Mouse (Mus musculus) ovary, adult 10 weeks (tissue): Measurements from ENCODE around the gene Fmo2. TPM values are rescaled to one million over a fixed set of nuclear protein-coding genes. Genes with fewer than 3 reads are reported as not detected.

ENCODE experiments used
- polyA plus RNA-seq: library from polyadenylated mRNA; stranded (reverse); fragments of 350-450 nt; fragmentation: Illumina TruSeq; extraction: RNeasy Lipid Tissue Mini Kit (QIAGEN cat#74804); gene quantifications from one replicate; pipeline ENCODE4 v1.2.3, GENCODE M21; 2014

Gene Fmo2
- 50.1 TPM for polyA plus RNA-seq

DNA sequence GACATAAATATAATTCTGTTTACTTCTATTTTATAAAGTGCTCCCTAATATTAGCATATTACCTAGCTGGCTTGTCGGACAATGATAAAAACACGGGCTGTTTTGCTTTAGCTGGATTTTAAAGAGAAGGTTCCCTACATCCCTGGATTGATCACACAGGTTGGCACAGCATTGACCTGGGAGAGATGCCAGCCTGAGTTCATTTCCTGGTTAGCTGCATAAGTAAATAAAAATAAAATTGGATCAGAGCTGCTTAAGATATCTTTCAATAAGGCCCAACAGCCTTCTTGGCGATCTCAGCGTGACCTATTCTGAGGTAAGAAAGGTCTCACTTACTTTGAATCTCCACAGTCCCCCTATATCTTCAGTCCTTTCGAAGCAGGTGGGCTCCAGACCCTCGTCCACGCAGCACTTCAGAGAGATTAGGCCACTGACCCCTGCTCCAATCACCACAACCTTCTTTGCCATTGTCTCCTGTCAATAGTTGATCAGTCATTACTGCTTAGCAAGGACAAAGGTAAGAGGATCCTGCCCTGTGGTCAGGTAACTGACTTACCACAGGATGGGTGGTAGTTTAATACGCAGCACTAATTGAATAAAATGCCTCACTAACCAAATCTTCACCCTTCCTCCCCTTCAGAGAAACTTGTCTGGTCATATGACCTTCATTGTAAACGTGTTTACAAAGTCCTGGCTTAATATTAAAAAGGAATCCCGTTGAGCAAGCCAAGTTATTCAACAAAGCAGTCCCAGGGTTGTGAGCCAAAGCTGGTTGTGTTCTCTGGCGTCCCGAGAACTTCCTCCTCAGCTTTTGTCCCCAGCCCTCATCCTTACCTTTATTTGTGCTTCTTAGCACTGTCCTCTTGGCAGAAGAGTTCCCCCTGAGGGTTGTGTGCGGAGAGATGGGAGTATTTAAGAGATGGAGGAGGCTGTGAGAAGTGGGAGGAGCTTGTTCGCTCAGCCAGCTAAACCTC is at the start of gene Fmo2:
Gene Fmo2 (minus strand): TSS at position 889 of the 974 bp plus-strand sequence.

DNA sequence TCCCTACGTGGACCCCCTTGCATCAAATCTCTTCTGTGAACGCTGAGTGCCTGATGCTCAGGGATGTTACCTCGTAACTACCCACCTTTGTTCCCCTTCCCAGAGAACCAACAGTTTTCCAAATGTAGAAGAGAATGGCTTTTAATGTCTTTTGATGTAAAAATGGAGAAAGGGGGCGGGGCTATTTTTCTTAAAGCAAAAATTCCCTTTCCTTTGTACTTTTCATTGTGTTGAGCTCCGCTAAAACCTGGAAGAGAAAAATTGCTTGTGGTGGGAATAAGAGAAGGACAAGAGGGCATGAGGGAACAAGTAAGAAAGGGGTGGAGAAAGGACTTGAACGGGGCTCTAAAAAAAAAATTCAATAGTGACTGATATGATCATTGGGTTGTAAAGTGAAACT is 38.9 kb upstream of the Fmo2 start, which contains the start of gene Fmo6:
Gene Fmo6 (minus strand): TSS at position 101 of the 400 bp plus-strand sequence.

DNA sequence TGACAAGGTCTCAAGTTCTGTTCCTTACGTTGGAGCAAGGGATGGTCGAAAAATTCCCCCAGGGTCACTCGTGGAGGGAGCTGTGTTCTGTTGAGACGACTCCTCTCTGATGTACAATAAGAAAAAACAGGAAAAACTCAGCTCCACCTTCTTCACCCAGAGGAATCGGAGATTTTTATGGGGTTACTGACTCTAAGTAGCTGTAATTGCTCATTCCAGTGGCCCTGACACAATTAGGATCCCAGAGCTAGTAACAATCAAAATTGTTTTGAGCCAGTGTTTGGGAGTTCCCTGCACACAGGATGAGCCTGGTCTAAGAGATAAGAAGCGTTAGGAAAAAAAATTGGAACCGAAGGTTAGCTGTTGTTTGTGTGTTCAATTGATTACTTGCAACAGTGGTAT is 32.2 kb downstream of the Fmo2 start, which contains the start of gene Fmo1:
Gene Fmo1 (minus strand): TSS at position 331 of the 402 bp plus-strand sequence.

Other genes with a start within 250 kb of the Fmo2 start
- gene Myocos, start 240.5 kb downstream of the Fmo2 start, polyA plus RNA-seq = 6.0 TPM
- gene Prrc2c, start 158.2 kb downstream of the Fmo2 start, polyA plus RNA-seq = 82.3 TPM
- 1.00 TPM for gene Fmo4, start 84.8 kb downstream of the Fmo2 start, polyA plus RNA-seq
- 48.9 TPM for gene Fmo1, start 32.1 kb downstream of the Fmo2 start, polyA plus RNA-seq
- not detected for gene Fmo6, start 38.8 kb upstream of the Fmo2 start, polyA plus RNA-seq
- not detected for gene Fmo3, start 85.8 kb upstream of the Fmo2 start, polyA plus RNA-seq
- not detected for gene Mroh9, start 186.9 kb upstream of the Fmo2 start, polyA plus RNA-seq